Mouse (Mus musculus) inflammation-experienced regulatory T-cells, adult 16 weeks (primary cell): Measurements from ENCODE around the gene Gm49510. TPM values are rescaled to one million over a fixed set of nuclear protein-coding genes. Genes with fewer than 3 reads are reported as not detected.

ENCODE experiments used
- polyA plus RNA-seq: library from polyadenylated mRNA; unstranded; fragments of 100-300 nt; shearing (Covaris generic); gene quantifications from one replicate; pipeline ENCODE4 v1.2.1, GENCODE M21; 2017

Gene Gm49510
- polyA plus RNA-seq = 0.57 TPM

DNA sequence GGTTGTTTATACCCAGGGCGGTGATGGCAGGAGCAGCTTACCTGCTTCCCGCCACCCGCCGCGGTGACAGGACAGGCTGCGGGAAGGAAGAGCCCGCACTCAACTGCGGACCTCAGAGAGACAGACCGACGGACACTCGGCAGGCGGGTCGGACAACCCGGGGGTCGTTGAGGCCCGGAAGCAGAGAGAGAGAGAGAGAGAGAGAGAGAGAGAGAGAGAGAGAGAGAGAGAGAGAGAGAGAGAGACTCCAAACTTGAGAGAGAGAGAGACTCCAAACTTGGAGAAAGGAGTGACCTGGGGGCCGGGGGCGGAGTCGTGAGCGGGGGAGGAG is at the start of gene Gm49510:
Gene Gm49510, plus strand, starts transcription at position 259 of the 331 bp plus-strand sequence.

GRCm38 (mm10) chr15:78855303-78855965 is 44.0 kb upstream of the Gm49510 start, which contains the start of gene Lgals2:
TSS of gene Lgals2 (minus strand) at chr15:78855529.

DNA sequence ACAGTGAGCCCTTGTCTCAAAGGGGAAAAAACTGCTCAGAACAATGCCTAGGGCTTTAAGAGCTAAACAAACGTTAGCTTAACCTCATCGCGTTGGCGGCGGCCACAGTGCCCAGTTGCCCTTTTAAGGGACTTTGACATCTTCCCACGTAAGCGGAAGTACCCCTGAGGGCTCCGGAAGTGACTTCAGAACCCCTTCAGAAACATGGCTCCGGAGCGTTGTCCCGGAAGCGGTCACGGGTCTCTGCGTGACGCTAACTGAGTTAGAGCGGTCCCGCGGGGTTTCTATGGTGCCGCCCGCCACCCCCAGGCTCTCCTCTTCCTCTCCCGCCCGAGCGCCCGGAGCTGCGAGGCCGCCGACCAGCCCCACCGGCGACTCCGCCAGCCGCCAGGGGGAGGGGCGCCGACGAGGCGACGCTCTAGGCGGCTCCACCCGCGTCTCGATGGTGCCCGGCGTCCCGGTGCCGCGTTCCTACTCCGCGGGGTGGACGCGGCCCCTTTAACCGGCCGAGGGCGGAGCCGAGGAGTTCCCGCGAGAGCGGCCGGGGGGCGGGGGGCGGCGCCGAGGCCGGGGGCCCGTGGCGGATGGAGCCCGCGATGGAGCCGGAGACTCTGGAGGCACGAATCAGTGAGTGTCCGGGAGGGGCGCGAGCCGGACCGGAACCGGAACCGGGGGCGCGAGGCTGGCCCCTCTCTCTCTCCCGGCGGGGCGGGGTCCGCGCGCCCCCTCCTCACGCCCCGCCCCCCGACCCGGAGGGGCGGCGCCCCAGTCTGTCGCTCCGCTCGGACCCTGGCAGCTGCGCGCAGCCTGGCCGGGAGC is 22.3 kb upstream of the Gm49510 start, which contains the start of gene Gga1:
Gene Gga1, plus strand, starts transcription at position 200 of the 819 bp plus-strand sequence.

DNA sequence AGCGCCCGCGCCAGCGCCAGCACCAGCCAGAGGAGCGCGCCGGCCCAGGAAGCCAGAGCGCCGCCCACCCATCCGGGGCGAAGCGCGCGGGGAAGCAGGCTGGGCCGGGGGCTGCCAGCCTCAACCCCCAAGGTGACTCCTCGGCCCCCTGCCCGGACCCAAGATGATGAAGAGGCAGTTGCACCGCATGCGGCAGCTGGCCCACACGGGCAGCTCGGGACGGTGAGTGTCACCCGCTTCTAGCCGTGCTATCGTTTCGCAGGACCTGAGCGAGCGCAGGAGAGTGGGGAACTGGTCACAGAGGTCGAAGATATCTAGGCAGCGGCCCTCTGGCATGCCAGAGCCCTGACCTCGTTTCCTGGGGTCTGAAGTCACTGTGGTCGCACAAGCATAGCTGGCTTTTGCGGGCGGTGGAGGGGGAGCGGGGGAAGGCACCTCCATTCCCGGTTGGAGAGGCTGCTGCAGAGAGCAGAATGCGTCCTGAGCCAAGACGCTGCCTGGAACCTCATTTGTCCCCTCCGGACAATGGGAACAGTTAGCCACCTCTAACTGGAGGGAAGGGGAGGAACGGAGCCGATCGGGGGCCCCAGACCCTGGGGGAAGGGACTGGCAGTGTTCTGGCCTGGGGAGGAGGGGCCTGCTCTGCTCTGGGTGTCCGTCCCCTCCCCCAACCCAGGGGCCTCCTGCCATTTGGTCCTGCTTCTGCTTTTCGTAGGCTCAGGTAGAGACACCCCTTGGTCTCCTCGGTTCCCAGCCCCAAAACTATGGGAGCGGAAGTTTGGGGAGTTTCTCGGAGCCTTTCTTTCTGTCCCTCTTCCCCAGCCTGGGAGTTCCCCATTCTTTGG is 495 bp downstream of the Gm49510 start, which contains the start of gene Sh3bp1:
Gene Sh3bp1, plus strand, starts transcription at position 29 of the 845 bp plus-strand sequence.

DNA sequence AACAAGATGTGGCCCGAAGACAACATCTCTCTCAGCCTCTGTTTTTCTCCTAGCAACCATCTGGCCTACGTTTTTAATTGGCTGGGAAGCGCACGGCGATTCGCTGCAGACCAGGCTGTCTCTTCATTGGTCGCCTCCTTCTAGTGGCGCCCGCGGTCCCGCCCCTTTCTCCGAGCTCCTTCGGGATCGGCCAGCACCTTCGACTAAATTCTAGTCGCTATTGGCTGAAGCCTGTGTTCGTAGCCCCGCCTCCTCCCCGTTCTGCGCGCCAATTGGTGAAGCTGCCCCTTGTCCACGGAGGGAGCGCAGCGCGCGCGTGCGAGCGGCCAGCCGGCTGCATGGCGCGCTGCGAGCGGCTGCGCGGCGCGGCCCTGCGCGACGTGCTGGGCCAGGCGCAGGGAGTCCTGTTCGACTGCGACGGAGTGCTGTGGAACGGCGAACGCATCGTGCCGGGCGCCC is 14.2 kb downstream of the Gm49510 start, which contains the start of gene Pdxp:
Gene Pdxp, plus strand, starts transcription at position 288 of the 459 bp plus-strand sequence.

DNA sequence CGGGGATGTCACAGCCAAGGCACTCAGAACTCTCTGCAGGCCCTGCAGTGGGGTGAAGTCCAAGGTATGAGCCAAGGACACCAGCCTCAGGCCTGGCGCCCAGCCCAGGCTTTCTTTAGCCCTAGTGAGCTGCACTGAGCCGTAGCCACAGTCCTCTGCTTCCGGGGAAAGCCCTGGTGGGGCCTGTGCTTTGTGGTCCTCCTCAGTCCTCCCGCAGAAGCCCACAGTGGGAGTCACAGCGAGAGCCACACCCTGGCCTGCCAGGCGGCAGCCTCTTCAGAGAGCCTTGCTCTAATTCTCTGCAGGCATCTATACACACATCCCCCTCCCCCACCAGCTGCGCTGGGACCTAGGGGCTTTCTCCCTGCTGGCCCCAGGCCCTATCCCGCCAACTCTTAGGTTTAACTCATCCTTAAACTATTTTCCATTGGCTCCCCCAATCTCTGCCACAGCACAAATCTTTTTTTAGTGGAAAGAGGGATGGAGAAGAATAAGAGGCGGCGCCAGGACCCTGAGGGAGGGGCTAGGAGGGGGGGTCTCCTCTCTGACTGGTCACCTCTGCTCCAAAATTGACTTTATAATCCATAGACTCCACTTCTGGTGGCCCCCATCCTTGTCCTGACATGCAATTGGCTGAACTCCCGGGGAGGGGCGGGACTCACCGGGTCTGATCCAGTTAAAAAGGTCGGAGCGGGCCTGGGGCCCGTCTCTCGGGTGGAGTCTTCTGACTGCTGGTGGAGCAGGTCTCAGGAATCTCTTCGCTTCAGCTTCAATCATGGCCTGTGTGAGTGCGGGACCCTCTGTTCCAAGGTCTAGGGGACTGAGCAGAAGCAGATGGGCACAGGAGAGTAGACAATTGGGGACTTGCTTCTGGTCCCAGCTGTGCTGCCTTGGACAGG is 26.8 kb downstream of the Gm49510 start, which contains the start of gene Lgals1:
Gene Lgals1, plus strand, starts transcription at position 705 of the 899 bp plus-strand sequence.

DNA sequence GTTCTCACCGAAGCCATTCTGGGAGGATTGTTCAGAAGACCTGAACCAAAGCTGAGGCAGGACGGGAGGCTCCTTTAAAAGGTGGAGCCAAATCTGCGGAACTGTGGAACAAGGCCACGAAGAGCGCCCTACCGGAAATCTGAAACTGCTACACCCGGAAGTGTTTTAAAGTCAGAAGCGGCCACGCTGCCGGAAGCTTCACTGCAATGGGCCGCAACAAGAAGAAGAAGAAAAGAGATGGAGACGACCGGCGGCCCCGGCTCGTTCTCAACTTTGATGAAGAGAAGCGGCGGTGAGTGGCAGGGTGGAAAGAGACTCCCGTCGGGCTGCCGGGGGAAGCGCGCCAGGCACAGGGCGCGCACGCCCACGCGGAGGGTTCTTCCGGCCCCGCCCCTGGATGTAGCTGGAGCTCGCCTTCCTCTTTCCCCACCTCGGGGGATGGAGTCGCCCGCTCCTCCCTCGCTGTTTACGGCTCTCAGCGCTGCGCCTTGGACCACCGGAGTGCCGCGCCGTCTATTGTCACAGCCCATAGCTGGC is 35.4 kb downstream of the Gm49510 start, which contains the start of gene Nol12:
Gene Nol12, plus strand, starts transcription at position 150 of the 537 bp plus-strand sequence.

GRCm38 (mm10) chr15:78947657-78948056 is 48.2 kb downstream of the Gm49510 start, which contains the start of gene Triobp:
TSS of gene Triobp (plus strand) at chr15:78947724.

Other genes with a start within 250 kb of the Gm49510 start
- 0.07 TPM for gene Elfn2, start 180.9 kb upstream of the Gm49510 start, polyA plus RNA-seq
- 177 TPM for gene Mfng, start 126.2 kb upstream of the Gm49510 start, polyA plus RNA-seq
- gene Card10, start 96.6 kb upstream of the Gm49510 start, polyA plus RNA-seq = 0.38 TPM
- not detected for gene Cdc42ep1, start 57.0 kb upstream of the Gm49510 start, polyA plus RNA-seq
- gene Lgals2, start 44.1 kb upstream of the Gm49510 start, polyA plus RNA-seq = not detected
- 76.9 TPM for gene Gga1, start 22.5 kb upstream of the Gm49510 start, polyA plus RNA-seq
- 251 TPM for gene Sh3bp1, start 101 bp downstream of the Gm49510 start, polyA plus RNA-seq
- 1.9 TPM for gene Pdxp, start 14.3 kb downstream of the Gm49510 start, polyA plus RNA-seq
- 515 TPM for gene Lgals1, start 27.1 kb downstream of the Gm49510 start, polyA plus RNA-seq
- gene Nol12, start 35.3 kb downstream of the Gm49510 start, polyA plus RNA-seq = 49.7 TPM
- gene Triobp, start 48.1 kb downstream of the Gm49510 start, polyA plus RNA-seq = 105 TPM
- gene H1f0, start 128.8 kb downstream of the Gm49510 start, polyA plus RNA-seq = 74.2 TPM
- not detected for gene Galr3, start 142.2 kb downstream of the Gm49510 start, polyA plus RNA-seq
- 10.7 TPM for gene Ankrd54, start 163.2 kb downstream of the Gm49510 start, polyA plus RNA-seq
- 171 TPM for gene Eif3l, start 175.5 kb downstream of the Gm49510 start, polyA plus RNA-seq
- gene Micall1, start 209.2 kb downstream of the Gm49510 start, polyA plus RNA-seq = 27.1 TPM
- gene Polr2f, start 241.3 kb downstream of the Gm49510 start, polyA plus RNA-seq = 166 TPM
- gene 1700088E04Rik, start 241.6 kb downstream of the Gm49510 start, polyA plus RNA-seq = 0.40 TPM